Mouse (Mus musculus) heart, adult 9 months (tissue): ENCODE measurements around the gene Elmsan1.
"Not testable (repeated sequence)": the region's sequence is repeated elsewhere in the genome, so short reads cannot be mapped to it uniquely, and the experiment has no call there.

ENCODE experiments used
- DNase-seq, 2 experiments: peaks; one replicate each; pipeline ENCODE4 v3.0.0; 2022; ENCODE audit warnings: low spot score in 2 of 2

Gene Elmsan1

DNA sequence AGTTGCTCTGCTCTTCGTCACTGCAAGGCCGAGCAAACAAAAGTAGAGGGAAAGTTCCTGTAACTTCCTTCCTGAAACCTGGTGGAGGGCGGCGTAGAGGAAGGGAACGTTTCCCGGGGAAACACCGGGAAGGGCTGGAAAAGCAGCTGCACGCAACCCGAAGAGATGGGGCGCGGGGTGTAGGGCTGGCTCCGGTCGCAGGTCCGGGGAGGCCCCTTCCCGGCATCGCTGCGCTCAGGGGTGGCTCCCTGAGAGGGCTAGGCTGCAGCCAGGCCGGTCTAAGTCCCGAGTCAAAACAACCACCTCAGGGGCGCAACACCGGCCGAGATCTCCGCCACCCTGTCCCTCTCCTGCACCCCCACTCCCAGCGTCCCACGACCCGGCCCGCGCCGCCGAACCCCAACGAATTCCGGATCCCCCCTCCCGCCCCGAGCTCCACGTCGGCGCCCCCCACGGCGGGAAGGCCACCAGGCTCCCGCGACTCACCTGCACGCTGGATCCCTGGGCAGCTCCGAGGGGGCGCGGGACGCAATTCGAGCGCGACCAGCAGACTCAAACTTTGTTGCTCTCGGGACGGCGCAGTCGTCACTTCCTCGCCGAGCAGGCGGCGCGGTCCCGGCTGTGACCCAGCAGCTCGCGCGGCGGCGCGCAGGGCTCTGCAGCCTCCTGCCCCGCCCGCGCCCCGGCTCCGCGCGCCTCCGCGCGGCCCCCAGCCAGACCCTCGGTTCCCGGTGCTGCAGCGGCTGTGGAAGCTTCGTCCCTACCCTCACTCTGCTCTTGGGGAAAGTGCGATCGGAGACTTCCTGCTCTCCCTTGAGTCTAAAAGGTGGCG, at the start of gene Elmsan1:
Gene Elmsan1 (minus strand): TSS at position 593 of the 832 bp plus-strand sequence.
- DNase-seq: peak; percentile 82 to 84

DNA sequence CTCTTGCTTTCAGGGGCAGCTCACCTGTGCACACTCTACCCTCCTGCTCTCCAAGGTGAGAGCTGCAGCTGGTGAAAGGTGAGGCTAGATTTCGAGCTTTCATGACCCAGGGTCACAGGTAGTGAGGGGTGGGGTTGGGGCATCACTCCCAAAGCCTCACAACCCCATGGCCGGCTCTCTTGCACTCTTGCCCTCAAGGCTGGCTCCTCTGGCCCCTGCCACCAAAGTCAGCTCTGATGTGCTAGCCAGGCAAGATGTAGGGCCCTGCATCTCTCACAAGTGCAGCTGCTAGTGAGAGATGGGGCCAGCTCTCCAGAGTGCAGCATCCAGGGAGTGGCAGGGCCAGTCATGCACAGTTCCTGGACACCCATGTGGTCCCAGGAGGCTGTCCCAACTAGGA, 48.6 kb upstream of the Elmsan1 start:
- DNase-seq: no peak

DNA sequence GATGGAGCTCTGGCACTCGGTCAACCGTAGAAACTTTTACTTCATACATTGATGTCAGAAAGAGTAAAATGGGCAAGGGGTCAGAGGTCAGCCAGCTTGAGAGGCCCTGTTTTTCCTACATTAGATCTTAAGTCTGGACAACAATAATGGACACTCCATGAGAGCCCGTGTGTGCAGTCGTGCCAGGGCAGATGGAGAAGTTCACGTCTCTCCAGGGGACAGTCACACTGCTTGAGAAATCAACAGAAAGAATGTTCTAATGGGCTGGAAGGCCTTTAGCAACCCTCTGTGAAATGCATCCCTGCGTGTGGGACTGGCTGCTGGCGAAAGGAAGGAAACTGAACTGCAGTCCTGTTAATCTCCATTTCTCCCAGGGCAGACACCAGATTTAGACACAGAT, 41.7 kb upstream of the Elmsan1 start:
- DNase-seq: no peak

DNA sequence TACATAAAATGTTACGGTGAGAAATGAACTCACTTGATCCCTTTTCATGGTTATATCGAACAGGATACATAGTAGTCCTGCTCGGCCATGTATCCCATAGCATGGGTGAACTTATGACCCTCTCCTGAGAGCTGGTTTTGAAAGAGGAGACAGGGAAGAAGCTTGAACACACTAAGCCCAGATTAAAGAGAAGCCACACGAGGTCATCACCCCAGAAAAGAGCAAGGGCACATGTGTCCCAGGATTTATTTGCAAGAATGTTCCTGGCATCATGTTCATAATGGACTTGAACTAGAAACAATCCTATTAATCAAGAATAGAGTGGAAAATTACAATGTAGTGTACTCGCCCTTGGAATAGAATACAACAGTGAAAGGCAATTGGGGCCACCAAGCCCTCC, 36.2 kb upstream of the Elmsan1 start:
- no peak for DNase-seq

DNA sequence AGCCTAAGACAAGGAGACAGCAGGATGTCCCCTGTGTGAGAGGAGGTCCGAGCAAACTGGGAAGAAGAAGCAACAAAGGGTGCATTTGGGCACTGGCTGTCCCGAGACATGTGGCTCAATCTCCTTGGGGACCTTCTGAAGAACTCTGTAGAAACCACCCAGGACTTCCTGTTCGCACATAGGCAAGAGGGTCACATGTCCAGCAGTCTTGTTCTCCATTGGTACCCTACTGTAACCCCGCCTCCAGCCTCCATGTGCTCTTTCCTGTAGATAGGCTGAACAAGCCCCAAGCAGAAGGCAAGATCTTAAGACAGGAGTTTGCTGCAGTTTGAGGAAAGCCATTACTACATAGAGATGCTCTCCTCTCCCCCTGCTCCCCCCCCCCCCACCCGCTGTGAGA, 34.1 kb upstream of the Elmsan1 start:
- no peak for DNase-seq

DNA sequence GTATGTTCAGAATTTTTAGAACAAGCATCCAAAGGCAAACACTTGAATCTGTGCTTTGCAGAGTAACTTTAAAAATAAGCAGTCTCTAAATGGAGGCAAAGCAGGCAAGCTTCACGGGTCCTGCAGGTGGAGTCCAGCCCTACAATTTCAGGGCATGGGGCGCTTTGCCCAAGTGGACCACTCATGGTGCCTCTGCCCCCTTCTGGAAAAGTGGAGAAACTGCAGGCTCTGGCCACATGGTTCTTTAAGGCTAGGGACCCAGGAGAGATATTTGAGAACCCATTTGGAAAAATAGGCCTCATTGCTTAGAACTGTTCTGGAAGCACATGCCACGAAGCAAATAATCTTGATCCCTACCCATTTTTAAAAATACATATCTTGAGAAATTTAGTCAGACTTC, 30.5 kb upstream of the Elmsan1 start:
- peak; percentile 54 to 62 for DNase-seq

DNA sequence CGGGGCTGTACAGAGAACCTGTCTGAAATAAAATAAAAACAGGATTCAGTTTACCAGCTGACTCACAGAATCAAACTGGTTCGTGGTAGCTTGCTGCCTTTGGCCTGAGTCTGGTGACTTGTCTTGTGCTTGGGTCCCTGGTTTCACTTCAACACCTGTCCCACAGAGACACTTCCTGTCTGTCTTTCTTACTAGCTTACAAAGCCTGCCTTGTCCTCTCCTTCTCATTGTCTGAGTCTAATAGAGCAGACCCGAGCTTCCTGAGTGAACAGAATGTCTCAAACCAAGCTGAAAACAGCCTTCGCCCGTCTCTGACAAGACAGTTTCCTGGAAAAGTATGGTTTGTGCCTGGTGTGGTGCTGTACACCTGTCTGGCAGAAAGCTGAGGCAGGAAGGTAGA, 27.0 kb upstream of the Elmsan1 start:
- no peak for DNase-seq

DNA sequence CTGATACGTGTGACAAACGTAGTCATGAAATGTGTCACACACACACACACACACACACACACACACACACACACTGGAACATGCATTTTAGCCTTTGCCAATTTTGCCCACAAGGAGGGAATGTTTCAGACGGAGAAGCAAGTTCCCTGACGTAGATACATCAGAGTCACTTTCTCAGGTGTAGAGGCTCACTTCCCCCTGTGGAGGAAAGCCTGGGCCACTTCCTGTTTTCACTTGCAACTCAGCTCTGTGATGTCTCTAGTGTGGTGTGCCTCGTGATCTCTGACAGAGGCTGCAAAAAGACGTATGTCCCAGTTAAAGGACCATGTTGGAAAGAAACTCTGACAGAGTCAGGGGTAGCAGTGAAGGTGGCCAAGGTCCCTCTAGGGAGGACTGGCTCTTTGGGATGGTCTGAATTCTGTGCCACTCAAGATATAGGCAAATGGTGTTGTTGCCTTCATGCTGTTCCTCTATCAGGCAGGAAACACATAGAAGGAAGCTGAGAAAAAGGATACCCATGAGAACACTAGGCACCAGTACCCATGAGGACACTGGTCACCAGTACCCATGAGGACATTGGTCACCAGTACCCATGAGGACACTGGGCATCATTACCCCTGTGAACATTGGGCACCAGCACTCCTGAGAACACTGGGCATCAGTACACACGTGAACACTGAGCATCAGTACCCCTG, 24.5 kb upstream of the Elmsan1 start:
- DNase-seq: peak in 1 of 2 experiments; percentile 15

DNA sequence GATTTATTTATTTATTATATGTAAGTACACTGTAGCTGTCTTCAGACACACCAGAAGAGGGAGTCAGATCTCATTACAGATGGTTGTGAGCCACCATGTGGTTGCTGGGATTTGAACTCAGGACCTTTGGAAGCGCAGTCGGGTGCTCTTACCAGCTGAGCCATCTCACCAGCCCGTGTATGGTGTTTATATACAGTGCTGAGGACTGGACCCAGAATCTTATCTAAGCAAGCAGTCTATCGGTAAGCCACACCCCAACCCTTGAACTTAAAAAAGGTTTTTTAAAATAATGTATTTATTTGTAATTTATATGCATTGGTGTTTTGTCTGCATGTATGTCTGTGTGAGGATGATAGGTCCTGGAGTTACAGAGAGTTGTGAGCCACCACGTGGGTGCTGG, 18.4 kb upstream of the Elmsan1 start:
- not testable (repeated sequence) for DNase-seq

DNA sequence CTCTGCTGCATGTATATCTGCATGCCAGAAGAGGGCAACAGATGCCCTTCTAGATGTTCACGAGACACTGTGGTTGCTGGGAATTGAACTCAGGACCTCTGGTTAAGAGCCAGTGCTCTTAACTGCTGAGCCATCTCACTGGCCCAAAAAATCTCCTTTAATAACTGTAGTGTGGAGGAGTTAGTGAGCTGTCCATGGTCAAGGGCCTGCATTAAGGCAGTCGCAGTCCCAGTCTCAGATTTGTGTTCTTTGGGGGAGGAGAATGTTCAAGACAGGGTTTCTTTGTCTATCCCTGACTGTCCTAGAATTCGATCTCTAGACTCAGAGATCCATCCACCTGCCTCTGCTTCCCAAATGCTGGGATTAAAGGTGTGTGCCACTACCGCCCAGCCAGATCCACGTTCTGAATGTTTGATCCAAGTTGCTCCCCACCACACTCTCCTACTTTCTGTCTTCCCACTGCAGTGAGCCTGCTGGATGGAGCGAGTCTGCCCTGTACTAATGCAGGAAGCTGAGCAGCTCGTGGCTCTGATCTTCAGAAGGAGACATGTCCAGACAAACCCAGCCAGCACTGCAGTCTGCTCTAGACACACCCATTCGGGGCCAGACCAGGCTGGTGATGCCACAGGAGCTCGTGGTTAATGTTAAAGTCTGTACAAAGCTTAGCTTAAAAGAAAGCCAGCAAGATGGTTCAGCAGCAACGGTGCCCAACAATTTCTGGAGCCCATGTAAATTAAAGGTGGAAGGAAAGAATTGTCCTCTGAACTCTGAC, 17.5 kb upstream of the Elmsan1 start:
- DNase-seq: no peak

DNA sequence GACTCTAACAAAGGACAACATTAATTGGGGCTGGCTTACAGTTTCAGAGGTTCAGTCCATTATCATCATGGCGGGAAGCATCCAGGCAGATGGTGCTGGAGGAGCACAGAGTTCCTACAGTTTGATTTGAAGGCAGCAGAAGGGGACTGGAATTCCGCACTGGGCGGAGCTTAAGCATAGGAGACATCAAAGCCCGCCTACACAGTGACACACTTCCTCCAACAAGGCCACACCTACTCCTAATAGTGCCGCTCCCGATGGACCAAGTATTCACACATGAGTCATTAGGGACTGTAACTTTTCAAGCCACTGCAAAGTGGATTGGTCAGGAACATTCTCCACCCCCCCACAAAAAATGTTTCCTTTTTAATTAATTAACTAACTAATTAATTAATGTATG, 16.9 kb upstream of the Elmsan1 start:
- no peak for DNase-seq

DNA sequence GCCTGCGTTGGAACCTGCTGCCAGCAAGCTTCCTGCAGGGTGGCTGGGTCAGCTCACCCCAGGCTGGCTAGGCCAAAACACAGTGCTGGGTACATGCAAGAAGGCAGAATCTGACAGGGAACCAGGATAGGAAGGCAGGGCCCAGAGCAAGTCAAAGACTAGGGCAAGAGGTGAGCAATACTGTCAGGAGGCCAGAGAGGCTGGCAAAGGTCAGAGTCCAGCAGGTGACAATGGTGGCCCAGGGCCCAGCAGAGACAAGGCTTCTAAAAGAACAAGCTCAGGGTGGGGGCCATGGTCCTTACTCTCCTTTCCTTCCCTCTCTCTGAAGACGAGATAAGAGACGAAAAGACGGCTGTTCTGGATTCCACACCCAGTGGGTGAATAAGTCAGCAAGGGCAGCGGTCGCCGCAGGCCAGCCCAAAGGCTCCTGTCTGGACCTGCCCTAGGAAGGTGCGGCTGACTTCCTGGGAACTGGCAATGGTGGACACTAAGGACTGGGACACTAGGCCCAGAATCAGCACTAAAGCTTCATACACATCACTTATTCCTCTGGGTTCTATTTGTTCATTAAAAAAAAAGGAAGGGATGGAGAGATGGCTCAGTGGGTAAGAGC, 14.9 kb upstream of the Elmsan1 start:
- no peak for DNase-seq

DNA sequence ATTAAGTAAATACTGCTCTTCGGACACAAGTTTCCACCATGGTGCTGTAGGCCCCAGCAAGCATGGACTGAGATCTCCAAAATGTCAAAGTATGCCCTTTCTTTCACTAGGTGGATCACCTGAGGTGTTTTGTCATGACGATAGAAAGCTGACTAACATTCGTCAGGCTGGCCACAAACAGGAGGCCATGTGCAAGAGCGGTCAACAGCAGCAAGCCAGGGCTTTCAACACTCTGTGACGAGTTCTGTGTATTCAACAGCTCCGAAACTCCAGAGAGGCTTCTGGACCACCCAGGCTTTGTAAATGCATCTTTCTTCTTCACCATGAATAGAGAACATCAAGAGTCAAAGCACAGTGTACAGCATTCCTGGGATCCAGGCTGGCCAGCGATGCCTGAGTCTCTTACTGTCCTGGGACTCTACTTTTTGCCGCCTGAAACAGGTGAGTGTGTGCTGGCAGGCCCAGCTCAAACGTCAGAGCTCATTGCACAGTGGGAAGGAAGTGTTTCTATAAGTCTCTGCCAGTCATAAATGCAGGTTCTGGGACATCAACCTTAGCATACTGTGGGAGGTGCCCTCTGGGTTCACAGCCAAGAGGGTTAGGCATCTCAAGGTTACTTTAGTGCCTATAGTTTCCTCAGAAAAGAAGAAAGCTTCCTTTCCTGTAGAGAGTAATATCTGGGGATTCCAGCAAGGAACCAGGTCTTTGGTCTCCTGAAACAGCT, 7.6 kb upstream of the Elmsan1 start:
- no peak for DNase-seq

DNA sequence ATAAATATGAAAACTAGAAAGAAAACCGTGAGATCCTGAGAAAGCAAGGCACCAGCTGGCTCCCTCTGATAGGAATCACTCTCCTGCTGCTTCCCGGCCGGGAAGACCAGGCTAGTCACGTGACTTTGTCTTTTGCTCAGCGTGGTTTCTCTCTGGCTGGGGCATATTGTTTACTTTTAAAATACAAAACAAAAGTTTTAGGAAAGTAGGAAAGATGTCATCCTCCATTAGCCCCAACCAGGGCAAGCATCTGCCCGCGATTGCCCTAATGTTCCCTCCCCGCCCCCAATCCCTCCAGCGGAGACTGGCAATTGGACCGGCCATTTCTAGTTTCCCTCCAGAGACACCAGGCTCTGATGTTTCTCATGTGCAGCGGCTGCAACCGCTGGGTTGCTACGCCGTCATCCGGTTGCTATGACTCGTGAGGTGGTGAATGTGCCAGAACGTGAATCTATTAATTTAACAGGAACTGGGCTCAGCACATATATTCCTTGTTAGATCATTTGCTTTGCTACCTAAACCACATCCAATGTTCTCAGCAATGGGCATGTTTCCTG, 3.8 kb upstream of the Elmsan1 start:
- DNase-seq: peak; percentile 78

DNA sequence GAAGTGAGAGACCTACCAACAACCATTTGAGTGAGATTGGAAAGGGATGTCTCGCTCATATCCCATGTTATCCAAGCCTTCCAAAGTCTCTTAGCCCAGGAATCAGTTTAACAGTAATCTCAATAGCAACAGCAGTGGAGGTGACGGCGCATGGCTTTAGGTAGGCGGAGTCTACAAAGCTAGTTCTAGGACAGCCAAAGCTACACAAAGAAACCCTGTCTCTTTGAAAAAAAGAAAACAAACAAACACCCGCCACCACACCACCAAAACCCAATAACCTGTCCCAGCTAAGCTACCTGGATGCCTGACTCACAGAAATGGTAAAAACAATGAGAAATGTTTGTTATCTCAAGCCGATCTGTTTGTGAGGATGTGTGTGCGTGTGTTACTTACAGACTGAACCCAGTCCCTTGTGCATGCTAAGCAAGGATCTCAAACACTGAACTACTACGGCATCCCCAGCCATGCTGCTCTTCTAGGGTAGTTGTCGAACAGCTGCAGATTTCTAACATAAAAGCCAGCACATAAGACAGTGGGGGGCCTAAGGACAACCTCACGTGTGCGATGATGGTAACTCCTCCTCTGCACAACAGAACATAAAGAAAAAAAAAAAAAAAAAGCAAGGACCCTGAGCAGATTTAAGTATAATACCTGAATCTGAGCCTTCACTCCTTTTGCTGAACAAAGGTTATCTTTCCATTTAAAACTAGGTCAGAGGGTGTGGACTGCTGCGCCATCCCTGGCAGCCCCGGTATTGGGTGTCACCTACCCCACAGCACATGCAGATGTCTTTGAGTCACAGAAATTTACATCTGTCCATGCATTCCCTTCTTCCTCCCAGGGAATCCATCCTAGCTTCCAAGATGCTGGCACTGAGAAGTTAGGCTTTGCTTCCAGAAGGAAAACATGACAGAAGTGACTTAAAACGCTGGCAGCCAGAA, 2.5 kb upstream of the Elmsan1 start:
- no peak for DNase-seq

DNA sequence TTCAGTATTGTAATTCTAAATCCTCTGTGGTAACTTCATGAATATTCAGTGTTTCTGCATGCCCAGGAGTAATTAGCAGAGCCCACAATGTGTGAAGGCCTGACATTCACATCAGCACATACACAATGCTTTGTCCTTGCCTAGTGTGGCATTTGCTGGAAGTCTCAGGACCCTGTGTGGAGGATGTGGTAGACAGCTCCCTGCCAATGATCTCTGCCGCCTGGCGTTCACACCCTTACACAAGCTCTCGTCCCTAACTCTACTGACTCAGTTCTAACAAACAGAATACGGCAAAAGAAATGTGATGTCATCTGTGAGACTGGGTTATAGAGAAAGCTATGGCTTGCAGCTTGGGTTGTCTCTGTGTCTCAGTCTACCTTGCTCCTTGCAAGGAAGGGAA, 1.8 kb upstream of the Elmsan1 start:
- no peak for DNase-seq

DNA sequence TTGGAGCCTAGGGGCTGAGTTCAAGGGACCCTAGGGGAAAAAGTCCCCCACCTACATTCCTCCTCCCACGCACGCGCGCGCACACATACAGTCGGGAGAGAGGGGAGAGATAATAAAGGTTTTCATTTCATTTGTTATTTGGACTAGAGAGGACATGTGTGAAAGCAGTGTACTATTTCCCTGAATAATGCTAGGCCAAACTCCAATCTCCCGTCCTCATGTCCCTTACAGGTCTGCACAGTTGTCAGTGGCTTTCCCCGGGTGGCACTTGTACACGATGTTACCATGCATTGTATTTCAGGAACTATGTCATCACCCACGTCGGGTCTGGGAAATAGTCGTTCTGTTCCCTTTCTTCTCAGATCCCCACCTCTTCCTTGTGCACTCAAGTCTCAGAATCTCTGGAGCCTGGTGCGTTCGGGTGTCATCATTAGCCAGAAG, 460 bp upstream of the Elmsan1 start:
- no peak for DNase-seq

DNA sequence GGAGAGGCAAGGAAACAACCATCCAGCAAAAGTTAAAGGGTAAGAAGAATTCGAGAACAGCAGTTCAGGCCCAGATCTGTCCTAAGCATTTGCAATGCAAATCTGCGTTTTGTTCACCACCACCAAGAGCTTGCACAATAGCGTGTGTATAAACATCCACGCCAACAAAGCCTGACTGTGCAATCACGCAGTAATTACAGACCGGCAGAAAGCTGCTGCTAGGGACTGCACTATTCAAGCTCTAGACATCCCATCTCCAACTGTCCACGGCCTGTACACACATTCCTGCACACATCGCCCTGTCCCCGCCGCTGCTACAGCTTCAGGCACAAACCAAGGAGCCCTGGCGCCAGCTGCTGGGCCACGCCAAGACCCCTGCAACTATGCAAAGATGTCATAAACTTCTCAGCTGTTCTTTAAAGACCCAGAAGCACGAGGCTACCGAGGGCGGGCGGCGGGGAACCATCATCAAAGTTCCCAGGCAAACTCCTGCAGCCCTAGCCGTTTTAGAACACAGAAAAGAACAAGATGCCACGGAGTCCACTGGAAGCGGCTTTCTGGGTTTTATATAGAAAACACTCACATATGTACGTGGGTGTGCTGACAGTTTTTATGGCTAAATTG, 1.1 kb downstream of the Elmsan1 start:
- DNase-seq: peak in 1 of 2 experiments; percentile 50

DNA sequence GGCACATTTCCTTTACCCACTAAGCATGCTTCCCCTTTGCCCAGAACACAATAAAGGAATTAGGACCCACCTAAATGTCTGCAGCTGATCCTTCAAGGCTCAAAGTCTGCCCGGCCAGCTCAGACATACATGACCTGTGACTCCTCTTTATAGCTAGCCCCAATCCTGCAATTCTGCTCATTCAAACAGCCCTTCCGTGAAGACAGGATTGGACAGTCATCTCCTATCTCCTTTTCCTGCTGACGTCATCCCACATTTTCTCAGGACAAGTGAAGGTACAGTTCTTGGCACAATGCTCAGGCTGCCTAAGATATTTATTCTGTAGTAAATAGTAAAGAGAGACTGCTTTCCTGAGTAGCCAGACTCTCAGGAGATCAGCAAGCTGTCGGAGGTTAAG, 1.6 kb downstream of the Elmsan1 start:
- DNase-seq: no peak
